In genomic region chr5:29468351-29469065, GRCm38 (mm10) we compare ENCODE assay signal across 7 mouse cellular contexts. TPM values are rescaled to one million over a fixed set of nuclear protein-coding genes. Genes with fewer than 3 reads are reported as not detected.
DNase-seq lines count a peak whose midpoint lies in the region; ATAC-seq and TF ChIP-seq lines count a peak whose summit lies in the region.

No protein-coding gene starts in this region.

- TF ChIP-seq POLR2A in limb, embryonic 14.5 days (IDR thresholded peaks at IDR 0.05; ENCODE audit: borderline replicate concordance, extremely low read depth, insufficient read depth, insufficient read length), result no peak

- no peak for DNase-seq in lung, postnatal 0 days (ENCODE audit: low spot score)
- no peak for DNase-seq in lung, postnatal 36 days
- no peak for DNase-seq in limb, embryonic 14.5 days (ENCODE audit: low spot score)
- no peak for DNase-seq in adrenal gland, postnatal 10 days
- DNase-seq in cerebellum, adult 8-10 months, result no peak

- TF ChIP-seq EP300 in lung, postnatal 0 days (IDR thresholded peaks at IDR 0.05), result no peak

- no peak for ATAC-seq in lung, postnatal 0 days
- no peak for ATAC-seq in forebrain, embryonic 12.5 days (ENCODE audit: low FRiP score)
- ATAC-seq in limb, embryonic 14.5 days (ENCODE audit: low FRiP score, low read depth), result peak; percentile 34; the same call in 1 of the 2 replicates
- ATAC-seq in stomach, embryonic 15.5 days (ENCODE audit: insufficient read depth, low FRiP score, low read depth), result no peak

- peaks cover 62% of the 10 kb centered on the region for H3K27me3 ChIP-seq in lung, postnatal 0 days (replicated peaks; ENCODE audit: insufficient read depth, low read length)
- peaks cover 86% of the 10 kb centered on the region for H3K27me3 ChIP-seq in forebrain, embryonic 12.5 days
- H3K27me3 ChIP-seq in limb, embryonic 14.5 days (ENCODE audit: control insufficient read depth, insufficient read depth, low read length), result peaks cover 76% of the 10 kb centered on the region
- peaks cover 41% of the 10 kb centered on the region for H3K27me3 ChIP-seq in stomach, embryonic 15.5 days (replicated peaks)

- peak overlapping the region; percentile 73 for H3K4me2 ChIP-seq in lung, postnatal 0 days (replicated peaks; ENCODE audit: low read depth, low read length)
- H3K4me2 ChIP-seq in forebrain, embryonic 12.5 days, result peak overlapping the region; percentile 60
- peak overlapping the region; percentile 50 for H3K4me2 ChIP-seq in limb, embryonic 14.5 days (replicated peaks; ENCODE audit: low read depth, low read length, severe bottlenecking)
- peak overlapping the region; percentile 68 for H3K4me2 ChIP-seq in stomach, embryonic 15.5 days

- H3K4me1 ChIP-seq in lung, postnatal 0 days (ENCODE audit: insufficient read depth, low read depth, low read length), result no peaks in the 10 kb centered on the region
- H3K4me1 ChIP-seq in forebrain, embryonic 12.5 days, result peaks cover 6% of the 10 kb centered on the region
- peaks cover 7% of the 10 kb centered on the region for H3K4me1 ChIP-seq in limb, embryonic 14.5 days (ENCODE audit: control insufficient read depth, insufficient read depth, low read length)
- 0 out of 2 replicates have a peak, but pooled peaks cover 5% of the 10 kb centered on the region for H3K4me1 ChIP-seq in stomach, embryonic 15.5 days

- no peak overlapping the region for H3K27ac ChIP-seq in lung, postnatal 0 days (ENCODE audit: low read length)
- H3K27ac ChIP-seq in forebrain, embryonic 12.5 days, result no peak overlapping the region
- no peak overlapping the region for H3K27ac ChIP-seq in limb, embryonic 14.5 days (replicated peaks; ENCODE audit: low read depth, low read length)
- H3K27ac ChIP-seq in stomach, embryonic 15.5 days, result peak overlapping the region; percentile 81

- H3K4me3 ChIP-seq in lung, postnatal 0 days (ENCODE audit: low read depth, low read length), result peak overlapping the region; percentile 52
- peak overlapping the region; percentile 39 for H3K4me3 ChIP-seq in forebrain, embryonic 12.5 days (replicated peaks)
- peak overlapping the region; percentile 35 for H3K4me3 ChIP-seq in limb, embryonic 14.5 days (replicated peaks; ENCODE audit: low read length)
- peak overlapping the region; percentile 46 for H3K4me3 ChIP-seq in stomach, embryonic 15.5 days (replicated peaks)

- 2% methylated on average over 17 of the region's 17 CpGs for WGBS in lung, postnatal 0 days
- WGBS in forebrain, embryonic 12.5 days, result 2% methylated on average over 17 of the region's 17 CpGs
- WGBS in limb, embryonic 14.5 days, result 3% methylated on average over 17 of the region's 17 CpGs
- 4% methylated on average over 17 of the region's 17 CpGs for WGBS in stomach, embryonic 15.5 days

- no peaks in the 10 kb centered on the region for H3K36me3 ChIP-seq in lung, postnatal 0 days (ENCODE audit: insufficient read depth, low read length)
- H3K36me3 ChIP-seq in forebrain, embryonic 12.5 days (replicated peaks), result no peaks in the 10 kb centered on the region
- H3K36me3 ChIP-seq in limb, embryonic 14.5 days (ENCODE audit: control insufficient read depth, insufficient read depth, low read length), result no peaks in the 10 kb centered on the region
- H3K36me3 ChIP-seq in stomach, embryonic 15.5 days, result no peaks in the 10 kb centered on the region

- TF ChIP-seq CTCF in lung, postnatal 0 days (IDR thresholded peaks at IDR 0.05), result no peak

- no peaks in the 10 kb centered on the region for H3K9me3 ChIP-seq in lung, postnatal 0 days (ENCODE audit: low read length)
- no peaks in the 10 kb centered on the region for H3K9me3 ChIP-seq in forebrain, embryonic 12.5 days
- no peaks in the 10 kb centered on the region for H3K9me3 ChIP-seq in limb, embryonic 14.5 days (ENCODE audit: control insufficient read depth, low read length)
- H3K9me3 ChIP-seq in stomach, embryonic 15.5 days, result no peaks in the 10 kb centered on the region

- no peak overlapping the region for H3K9ac ChIP-seq in lung, postnatal 0 days (replicated peaks; ENCODE audit: low read depth)
- no peak overlapping the region for H3K9ac ChIP-seq in forebrain, embryonic 12.5 days
- H3K9ac ChIP-seq in limb, embryonic 14.5 days (ENCODE audit: low read depth, low read length, severe bottlenecking), result no peak overlapping the region
- no peak overlapping the region; the same call in 1 of the 2 replicates for H3K9ac ChIP-seq in stomach, embryonic 15.5 days

RNA-seq across cellular contexts. Expression of gene Mnx1, which starts 9.8 kb away (rescaled TPM):
- not detected in 2 replicates for polyA plus RNA-seq in lung, postnatal 0 days (2015; fragmentation: Nextera tagmentation; extraction: Ambion mirVana)
- polyA plus RNA-seq in forebrain, embryonic 12.5 days (2016; fragmentation: Nextera tagmentation; extraction: Ambion mirVana), result 0.09 TPM in 1 of 2 replicates, not detected in the other
- polyA plus RNA-seq in limb, embryonic 14.5 days (2012; rRNA removed), result 0.05 and 0.06 TPM in 2 replicates
- not detected in 2 replicates for polyA plus RNA-seq in limb, embryonic 14.5 days (2014; fragmentation: Nextera tagmentation; extraction: Ambion mirVana)
- polyA plus RNA-seq in stomach, embryonic 15.5 days (2015; fragmentation: Nextera tagmentation; extraction: Ambion mirVana), result 2.2 and 3.1 TPM in 2 replicates
- total RNA-seq in adrenal gland, postnatal 10 days (2021), result not detected

RNA-seq across cellular contexts. Expression of gene Nom1, which starts 34.0 kb away (rescaled TPM):
- polyA plus RNA-seq in lung, postnatal 0 days (2015; fragmentation: Nextera tagmentation; extraction: Ambion mirVana), result 16.3 and 17.6 TPM in 2 replicates
- polyA plus RNA-seq in forebrain, embryonic 12.5 days (2016; fragmentation: Nextera tagmentation; extraction: Ambion mirVana), result 27.4 and 28.3 TPM in 2 replicates
- 16.1 and 19.0 TPM in 2 replicates for polyA plus RNA-seq in limb, embryonic 14.5 days (2012; rRNA removed)
- 22.0 and 23.7 TPM in 2 replicates for polyA plus RNA-seq in limb, embryonic 14.5 days (2014; fragmentation: Nextera tagmentation; extraction: Ambion mirVana)
- 22.8 and 29.5 TPM in 2 replicates for polyA plus RNA-seq in stomach, embryonic 15.5 days (2015; fragmentation: Nextera tagmentation; extraction: Ambion mirVana)
- total RNA-seq in adrenal gland, postnatal 10 days (2021), result 10 to 100 TPM; 28.8 to 30.4 TPM
